Comparison of ENCODE assay signal across 32 mouse cellular contexts in the genomic region with DNA sequence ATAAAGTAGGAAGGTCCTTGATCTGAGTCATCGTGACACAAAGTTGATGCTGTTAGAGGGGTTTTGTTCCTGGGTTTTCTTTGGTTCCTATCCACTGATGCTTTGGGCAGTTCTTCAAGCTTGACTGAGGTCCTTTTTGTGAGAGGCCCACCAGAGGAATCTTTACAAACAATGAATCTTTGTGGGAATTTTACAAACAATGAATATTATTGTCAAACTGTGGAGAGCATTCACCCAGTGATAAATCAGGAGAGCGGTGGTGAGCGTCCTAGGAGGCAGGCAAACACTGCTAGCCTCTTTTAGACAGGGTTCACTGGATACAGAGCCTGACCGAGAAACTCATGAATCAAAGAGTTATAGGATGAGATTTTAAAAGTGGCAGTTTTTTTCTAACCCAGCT.
DNase-seq lines count a peak whose midpoint lies in the region; ATAC-seq lines count a peak whose summit lies in the region.
"Had no signal": no experiment of that assay in that cellular context is flagged by ENCODE, and none has a peak within 500 bp of the region (broad histone marks: within the 10 kb centered on the region; RNA-seq: fewer than 3 reads in every experiment).

No protein-coding gene starts in this region.

- H3K4me2 ChIP-seq in embryonic facial prominence, embryonic 14.5 days (ENCODE audit: low read depth, low read length): no peak overlapping the region
- H3K4me2 ChIP-seq: embryonic facial prominence, embryonic 12.5 days; forebrain, embryonic 12.5 days; forebrain, embryonic 15.5 days; heart, embryonic 13.5 days; hindbrain, embryonic 14.5 days had no signal

- H3K9ac ChIP-seq in embryonic facial prominence, embryonic 14.5 days (ENCODE audit: low read depth, low read length): no peak overlapping the region
- H3K9ac ChIP-seq: embryonic facial prominence, embryonic 12.5 days; forebrain, embryonic 12.5 days; forebrain, embryonic 15.5 days; heart, embryonic 13.5 days; hindbrain, embryonic 14.5 days had no signal

- ATAC-seq in embryonic facial prominence, embryonic 14.5 days (ENCODE audit: low read depth): no peak
- ATAC-seq: forebrain, embryonic 15.5 days; hindbrain, postnatal 0 days; inflammation-experienced regulatory T-cells, adult 6 months; intestine, embryonic 16.5 days had no signal

- no peaks in the 10 kb centered on the region for H3K36me3 ChIP-seq in embryonic facial prominence, embryonic 14.5 days (ENCODE audit: control insufficient read depth, insufficient read depth, low read length)
- H3K36me3 ChIP-seq in embryonic facial prominence, embryonic 10.5 days (replicated peaks): no peaks in the 10 kb centered on the region
- H3K36me3 ChIP-seq: embryonic facial prominence, embryonic 12.5 days; forebrain, embryonic 12.5 days; forebrain, embryonic 15.5 days; G1E; heart, embryonic 10.5 days; heart, embryonic 13.5 days had no signal

- H3K27ac ChIP-seq in embryonic facial prominence, embryonic 14.5 days (replicated peaks; ENCODE audit: low read depth, low read length): no peak overlapping the region
- H3K27ac ChIP-seq in embryonic facial prominence, embryonic 10.5 days (replicated peaks): no peak overlapping the region
- H3K27ac ChIP-seq: embryonic facial prominence, embryonic 12.5 days; forebrain, embryonic 12.5 days; forebrain, embryonic 15.5 days; gastrocnemius, adult 2 months; heart, embryonic 10.5 days; heart, embryonic 13.5 days; hindbrain, embryonic 14.5 days; hindbrain, postnatal 0 days had no signal

- H3K4me1 ChIP-seq in embryonic facial prominence, embryonic 14.5 days (ENCODE audit: control insufficient read depth, insufficient read depth, low read length): no peaks in the 10 kb centered on the region
- H3K4me1 ChIP-seq in embryonic facial prominence, embryonic 10.5 days: no peaks in the 10 kb centered on the region
- H3K4me1 ChIP-seq: embryonic facial prominence, embryonic 12.5 days; forebrain, embryonic 12.5 days; forebrain, embryonic 15.5 days; heart, embryonic 10.5 days; heart, embryonic 13.5 days had no signal

- 53% methylated on average over 4 of the region's 4 CpGs for WGBS in embryonic facial prominence, embryonic 14.5 days
- WGBS in embryonic facial prominence, embryonic 10.5 days: 42% methylated on average over 4 of the region's 4 CpGs

- H3K9me3 ChIP-seq in embryonic facial prominence, embryonic 14.5 days (ENCODE audit: control insufficient read depth, low read length): no peaks in the 10 kb centered on the region
- no peaks in the 10 kb centered on the region for H3K9me3 ChIP-seq in embryonic facial prominence, embryonic 10.5 days
- H3K9me3 ChIP-seq: embryonic facial prominence, embryonic 12.5 days; forebrain, embryonic 12.5 days; forebrain, embryonic 15.5 days; heart, embryonic 10.5 days; heart, embryonic 13.5 days had no signal

- peak; percentile 12 for DNase-seq in embryonic facial prominence, embryonic 14.5 days (ENCODE audit: low spot score)
- no peak for DNase-seq in embryonic facial prominence, embryonic 10.5 days (ENCODE audit: low spot score)
- peak; percentile 81 for DNase-seq in brain, adult 2 months (ENCODE audit: low read depth, low spot score)
- DNase-seq in mesoderm, embryonic 11.5 days (ENCODE audit: low read depth, low spot score): peak; percentile 32
- no peak for DNase-seq in adrenal gland, postnatal 36 days
- DNase-seq in heart, adult 9 months (ENCODE audit: low spot score in 2 of 2): no peak
- no peak for DNase-seq in heart, adult 11 months
- DNase-seq: adrenal gland, adult 2 months; adrenal gland, postnatal 14 days; B cell, adult 2 months; cerebellum, adult 11 months; cerebellum, adult 8-10 months; cerebellum, postnatal 10 days; cerebellum, postnatal 36 days; gastrocnemius, adult 2 months; gastrocnemius, postnatal 14 days; heart, adult 18-20 months; heart, postnatal 14 days; heart, postnatal 4 days; kidney, adult 18-20 months had no signal

- H3K27me3 ChIP-seq in embryonic facial prominence, embryonic 14.5 days (replicated peaks; ENCODE audit: control insufficient read depth, insufficient read depth, low read length): no peaks in the 10 kb centered on the region
- H3K27me3 ChIP-seq in embryonic facial prominence, embryonic 10.5 days (replicated peaks; ENCODE audit: low read depth, poor library complexity, severe bottlenecking): no peaks in the 10 kb centered on the region
- H3K27me3 ChIP-seq: CH12.LX; embryonic facial prominence, embryonic 12.5 days; forebrain, embryonic 12.5 days; forebrain, embryonic 15.5 days; heart, embryonic 13.5 days had no signal

- H3K4me3 ChIP-seq in embryonic facial prominence, embryonic 14.5 days (ENCODE audit: low read depth, low read length): no peak overlapping the region
- no peak overlapping the region for H3K4me3 ChIP-seq in embryonic facial prominence, embryonic 10.5 days
- H3K4me3 ChIP-seq: embryonic facial prominence, embryonic 12.5 days; erythroblast, embryonic 14.5 days; forebrain, embryonic 12.5 days; forebrain, embryonic 15.5 days; gastrocnemius, adult 2 months; heart, embryonic 10.5 days; heart, embryonic 13.5 days had no signal

Comparison
In these comparisons a context has a peak if more than half of its experiments do, and no peak if none do; other contexts are left out.
1. DNase-seq: peak in embryonic facial prominence, embryonic 14.5 days (single experiment), brain, adult 2 months (single experiment) and mesoderm, embryonic 11.5 days (single experiment); none in embryonic facial prominence, embryonic 10.5 days (single experiment), adrenal gland, postnatal 36 days (0 of 2), heart, adult 9 months (0 of 2) and heart, adult 11 months (single experiment).